Mouse (Mus musculus) spleen, postnatal 14 days (tissue): ENCODE results near the gene Zglp1.

Experiments used
- DNase-seq, 2 experiments: peaks; one replicate each; pipeline ENCODE4 v3.0.0; 2021 to 2022; ENCODE audit warnings: low spot score in 2 of 2

The Zglp1 gene

GRCm38 (mm10) chr9:21027774-21028290, 39.1 kb downstream of the Zglp1 start:
- DNase-seq = no peak

DNA sequence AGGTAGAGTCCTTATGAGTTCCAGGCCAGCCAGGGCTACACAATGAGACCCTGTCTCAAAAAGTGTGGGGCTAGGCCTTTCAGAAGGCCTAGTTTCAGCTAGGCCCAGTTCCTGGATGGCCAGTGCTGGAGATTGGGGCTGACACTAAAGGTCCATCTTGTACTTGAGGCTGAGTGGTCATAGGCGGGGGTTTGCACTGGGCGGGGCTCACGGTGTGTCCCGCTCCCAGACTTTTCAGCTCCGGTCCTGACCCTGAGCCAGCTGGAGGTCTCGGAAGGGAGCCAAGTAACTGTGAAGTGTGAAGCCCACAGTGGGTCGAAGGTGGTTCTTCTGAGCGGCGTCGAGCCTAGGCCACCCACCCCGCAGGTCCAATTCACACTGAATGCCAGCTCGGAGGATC, 40.0 kb downstream of the Zglp1 start:
- DNase-seq = no peak

GRCm38 (mm10) chr9:21025258-21025810, 41.6 kb downstream of the Zglp1 start:
- no peak for DNase-seq

DNA sequence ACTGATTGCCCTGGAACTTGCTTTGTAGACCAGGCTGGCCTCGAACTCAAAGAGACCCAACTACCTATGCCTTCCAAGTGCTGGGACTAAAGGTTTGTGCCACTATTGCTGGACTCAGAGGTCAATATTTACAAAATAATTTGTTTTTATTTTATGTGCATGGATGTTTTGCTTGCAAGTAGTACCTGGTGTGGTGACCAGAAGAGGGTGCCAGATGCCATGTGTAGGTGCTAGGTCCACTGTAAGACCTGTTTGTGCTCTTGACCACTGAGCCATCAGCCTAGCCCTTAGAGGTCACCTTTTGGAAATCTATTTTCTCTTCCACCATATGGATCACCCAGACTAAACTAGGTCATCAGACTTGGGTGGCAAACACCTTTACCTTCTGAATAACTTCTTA, 44.2 kb downstream of the Zglp1 start:
- DNase-seq = no peak

DNA sequence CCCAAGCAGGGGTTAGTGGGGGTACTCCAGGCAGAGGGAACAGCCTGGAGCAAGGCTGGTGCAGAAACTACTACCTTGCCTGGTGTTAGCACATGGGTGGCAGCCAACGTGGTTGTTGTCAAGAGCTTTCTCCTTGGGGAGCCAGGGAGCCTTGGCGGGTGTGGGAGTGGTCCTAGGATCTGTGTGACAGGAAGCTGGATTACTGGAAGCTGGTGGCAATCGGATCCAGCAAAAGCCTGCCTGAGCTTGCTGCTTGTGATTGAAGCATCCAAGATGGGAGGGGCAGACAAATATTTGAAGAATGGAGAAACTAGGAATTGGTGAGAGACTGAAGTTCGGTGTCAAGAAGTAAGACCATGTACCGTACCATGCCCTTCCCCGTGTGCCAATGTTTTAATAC, 44.6 kb downstream of the Zglp1 start:
- DNase-seq = no peak

GRCm38 (mm10) chr9:21021363-21021762, 45.5 kb downstream of the Zglp1 start:
- DNase-seq = no peak

- DNase-seq = no peak
Observed at GRCm38 (mm10) chr9:21018600-21018999, 48.3 kb downstream of the Zglp1 start.

DNA sequence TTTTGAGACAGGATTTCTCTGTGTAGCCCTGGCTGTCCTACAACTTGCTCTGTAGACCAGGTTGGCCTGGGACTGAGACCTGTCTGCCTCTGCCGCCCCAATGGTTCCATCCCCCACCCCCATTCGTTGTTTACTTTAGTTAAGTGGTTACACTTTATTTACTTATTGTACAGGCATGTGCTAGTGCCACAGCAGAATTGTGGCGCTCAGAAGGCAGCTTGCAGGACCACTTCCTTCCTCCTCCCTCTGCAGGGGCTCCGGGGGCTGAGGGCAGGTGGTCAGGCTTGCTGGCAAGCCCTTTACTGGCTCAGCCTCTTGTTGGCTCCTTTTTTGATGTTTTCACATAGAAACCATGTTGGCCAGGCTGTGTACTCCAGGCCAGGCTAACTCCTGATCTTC, 49.7 kb downstream of the Zglp1 start:
- no peak for DNase-seq

- no peak for DNase-seq
Observed at GRCm38 (mm10) chr9:21016331-21017176, 50.3 kb downstream of the Zglp1 start.

DNA sequence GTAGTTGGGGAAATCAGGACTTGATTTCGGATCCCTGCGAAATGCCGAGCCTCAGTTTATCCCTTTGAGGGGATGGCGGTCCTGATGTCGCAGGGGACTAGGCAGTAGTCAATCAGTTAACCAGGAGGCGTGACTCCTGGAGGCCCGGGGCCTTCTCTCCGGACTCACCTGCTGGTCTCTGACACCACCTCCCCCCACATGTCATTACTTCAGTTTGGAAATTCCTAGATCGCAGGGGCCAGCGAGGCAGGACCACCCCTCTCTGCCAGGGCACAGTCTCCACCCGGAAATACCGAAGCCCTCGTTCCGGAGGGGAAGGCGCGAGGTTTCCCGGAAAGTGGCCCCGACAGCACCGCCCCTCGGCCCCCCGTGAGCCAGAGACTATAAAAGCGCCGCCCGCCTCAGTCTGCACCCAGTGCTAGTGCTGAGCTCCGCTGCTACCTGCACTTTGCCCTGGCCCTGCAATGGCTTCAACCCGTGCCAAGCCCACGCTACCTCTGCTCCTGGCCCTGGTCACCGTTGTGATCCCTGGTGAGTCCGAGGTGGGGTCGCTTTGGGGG, 51.2 kb downstream of the Zglp1 start, which contains the start of gene Icam1:
TSS of gene Icam1 (plus strand) at position 415 of the 560 bp plus-strand sequence.
- DNase-seq = peak; percentile 63 to 77

DNA sequence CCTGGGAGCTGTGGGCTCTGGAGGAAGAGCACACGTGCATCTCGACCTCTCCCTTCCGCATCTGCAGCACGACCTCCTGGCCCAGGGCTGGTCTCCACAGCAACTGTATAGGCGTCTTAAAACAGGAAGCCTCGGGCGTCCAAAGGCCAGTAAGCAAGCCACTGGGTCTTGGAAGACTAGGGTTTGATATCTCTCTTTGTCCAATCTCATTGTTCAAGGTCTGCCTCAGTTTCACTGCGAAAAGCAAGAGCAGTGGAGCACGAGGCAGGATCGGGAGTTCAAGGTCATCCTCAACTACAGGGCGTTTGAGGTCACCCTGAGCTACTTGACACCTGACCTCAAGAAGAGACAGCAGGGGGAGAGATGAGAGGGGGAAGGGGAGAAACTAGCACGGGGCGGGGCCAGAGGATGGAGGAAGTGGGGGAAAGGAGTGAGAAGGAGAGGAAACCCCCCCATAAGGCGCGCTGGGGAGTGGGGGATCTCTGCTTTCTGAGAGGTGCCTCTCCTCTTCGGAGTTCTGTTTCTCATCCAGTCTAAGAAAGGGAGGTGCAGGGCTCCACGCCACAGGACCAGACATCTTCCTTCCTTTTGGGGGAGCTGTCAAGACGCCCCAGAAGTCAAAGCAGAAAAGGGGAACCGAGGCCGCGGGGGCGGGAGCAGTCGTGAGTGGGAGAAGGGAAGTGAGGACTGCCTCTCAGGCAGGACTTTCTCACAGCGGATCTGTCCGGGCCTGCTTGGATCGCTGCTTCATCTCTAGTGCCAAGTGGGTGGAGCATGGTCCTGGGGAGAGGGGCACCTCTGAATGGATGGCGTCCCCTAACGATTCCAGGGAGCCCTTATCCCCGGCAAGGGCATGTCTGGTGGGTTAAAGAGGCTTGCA, 52.0 kb downstream of the Zglp1 start:
- DNase-seq = peak; percentile 60 to 70
